Mouse (Mus musculus) spleen, postnatal 0 days (tissue): Measurements from ENCODE around the gene Fam43b. TPM values are rescaled to one million over a fixed set of nuclear protein-coding genes. Genes with fewer than 3 reads are reported as not detected.

Experiments used
- polyA plus RNA-seq: library from polyadenylated mRNA; unstranded; fragments of >200 nt; fragmentation: Nextera tagmentation; extraction: Ambion mirVana; gene quantifications from 2 replicates; pipeline ENCODE4 v1.2.1, GENCODE M21; 2015

Fam43b gene
- 0.05 TPM in 1 of 2 replicates, not detected in the other for polyA plus RNA-seq

GRCm38 (mm10) chr4:138395971-138396645, at the start of gene Fam43b:
Gene Fam43b (minus strand): TSS chr4:138396528.

GRCm38 (mm10) chr4:138434347-138435316, 38.3 kb upstream of the Fam43b start, which contains the start of gene Mul1:
Gene Mul1 (plus strand): TSS chr4:138434671.

GRCm38 (mm10) chr4:138367641-138368497, 28.5 kb downstream of the Fam43b start, which contains the start of gene Cda:
Gene Cda (minus strand): TSS chr4:138367992.

Other genes with a start within 250 kb of the Fam43b start
- gene Hp1bp3, start 180.2 kb downstream of the Fam43b start, polyA plus RNA-seq, result 63.0 and 74.7 TPM in 2 replicates
- gene Sh2d5, start 146.1 kb downstream of the Fam43b start, polyA plus RNA-seq, result 1.3 and 2.0 TPM in 2 replicates
- gene Kif17, start 146.1 kb downstream of the Fam43b start, polyA plus RNA-seq, result 0.30 and 0.57 TPM in 2 replicates
- gene Ddost, start 91.8 kb downstream of the Fam43b start, polyA plus RNA-seq, result 147 and 161 TPM in 2 replicates
- gene Pink1, start 70.2 kb downstream of the Fam43b start, polyA plus RNA-seq, result 54.0 and 71.2 TPM in 2 replicates
- 3.7 and 5.4 TPM in 2 replicates for gene Cda, start 28.5 kb downstream of the Fam43b start, polyA plus RNA-seq
- 9.4 and 9.6 TPM in 2 replicates for gene Mul1, start 38.1 kb upstream of the Fam43b start, polyA plus RNA-seq
- 3.0 and 3.8 TPM in 2 replicates for gene Camk2n1, start 57.8 kb upstream of the Fam43b start, polyA plus RNA-seq
- not detected in 2 replicates for gene Vwa5b1, start 239.4 kb upstream of the Fam43b start, polyA plus RNA-seq